Mouse (Mus musculus): ENCODE results near the gene Sec61b. TPM values are rescaled to one million over a fixed set of nuclear protein-coding genes. Genes with fewer than 3 reads are reported as not detected.

The Sec61b gene
- polyA plus RNA-seq, 1 experiment, result 174 TPM

DNA sequence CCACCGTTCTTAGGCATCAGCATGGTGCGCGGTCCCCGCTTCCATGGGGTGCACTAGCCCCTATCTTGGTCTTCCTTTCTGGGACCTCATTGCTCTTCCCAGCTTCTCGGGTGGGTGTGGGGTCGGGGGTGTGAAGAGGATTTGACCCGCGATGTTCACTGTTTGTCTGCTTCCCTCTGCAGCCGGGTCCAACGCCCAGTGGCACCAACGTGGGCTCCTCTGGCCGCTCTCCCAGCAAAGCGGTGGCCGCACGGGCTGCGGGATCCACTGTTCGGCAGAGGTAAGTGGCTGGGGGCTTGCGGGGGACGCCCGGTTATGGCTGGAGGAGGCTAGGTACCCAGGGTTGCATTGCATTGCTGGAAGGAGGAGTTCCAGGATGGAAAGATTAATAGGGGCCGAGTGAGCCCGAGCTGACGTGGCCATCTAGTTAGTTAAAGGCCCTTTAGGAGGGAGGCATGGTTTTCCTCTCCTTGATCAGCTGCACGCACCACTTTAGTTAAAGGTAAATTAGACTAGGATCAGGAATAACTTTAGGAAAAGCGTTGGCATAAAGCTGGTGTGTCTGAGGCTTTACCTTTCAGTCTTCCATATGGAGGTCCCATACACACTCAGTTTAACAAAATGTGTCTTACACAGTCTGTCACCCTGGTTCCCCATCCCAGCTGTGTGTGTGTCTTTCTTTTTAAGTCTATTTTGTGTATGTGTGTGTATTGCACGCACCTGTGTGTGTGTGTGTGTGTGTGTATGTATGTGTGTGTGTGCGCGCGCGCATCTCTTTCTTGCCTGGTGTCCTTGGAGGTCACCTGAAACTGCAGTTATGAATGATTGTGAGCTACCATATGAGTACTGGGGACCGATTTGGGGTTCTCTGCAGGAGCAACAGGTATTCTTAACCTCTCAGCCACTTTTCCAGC, 529 bp downstream of the Sec61b start:
- WGBS, result 13% methylated on average over 31 of the region's 31 CpGs

DNA sequence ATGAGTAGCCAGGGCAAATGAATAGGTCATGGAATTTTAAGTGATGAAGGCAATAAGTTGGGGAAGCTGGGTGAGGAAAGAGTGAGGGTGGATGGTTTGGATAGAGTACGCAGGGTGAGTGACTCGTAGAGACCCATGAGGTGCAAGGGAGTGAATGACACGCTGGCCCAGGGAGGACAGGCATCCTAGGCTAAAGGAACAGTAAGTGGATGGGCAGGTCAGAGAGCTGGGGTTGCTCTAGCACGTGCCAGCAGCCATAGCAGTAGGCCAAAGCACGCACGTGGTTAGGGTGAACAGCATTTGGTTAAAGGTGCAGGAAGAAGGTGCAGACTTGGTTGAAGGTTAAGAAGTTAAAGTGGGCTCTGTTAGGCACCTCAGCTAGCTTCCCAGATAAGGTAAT, 3.1 kb downstream of the Sec61b start:
- TF ChIP-seq POLR2A (IDR thresholded peaks at IDR 0.05; ENCODE audit: borderline replicate concordance, extremely low read depth, low read depth, low read length), result no peak
- TF ChIP-seq CTCF (IDR thresholded peaks at IDR 0.05; ENCODE audit: insufficient read depth, low read length), result no peak
- H3K4me1 ChIP-seq (ENCODE audit: control insufficient read depth, insufficient read depth, low read length), result peaks cover 6% of the 10 kb centered on the region
- WGBS, result 88% methylated on average over 6 of the region's 6 CpGs
- DNase-seq, result no peak
- no peak overlapping the region for H3K4me3 ChIP-seq (replicated peaks; ENCODE audit: extremely low read depth, low read depth, low read length)

More for the DNA sequence above, 529 bp downstream of the Sec61b start:
- TF ChIP-seq POLR2A (IDR thresholded peaks at IDR 0.05; ENCODE audit: borderline replicate concordance, extremely low read depth, low read depth, low read length) (no peak), CTCF (IDR thresholded peaks at IDR 0.05; ENCODE audit: insufficient read depth, low read length) (no peak)
- H3K4me1 ChIP-seq (ENCODE audit: control insufficient read depth, insufficient read depth, low read length), result peaks cover 6% of the 10 kb centered on the region
- H3K4me3 ChIP-seq (replicated peaks; ENCODE audit: extremely low read depth, low read depth, low read length), result peak overlapping the region; percentile 72
- no peak for DNase-seq

DNA sequence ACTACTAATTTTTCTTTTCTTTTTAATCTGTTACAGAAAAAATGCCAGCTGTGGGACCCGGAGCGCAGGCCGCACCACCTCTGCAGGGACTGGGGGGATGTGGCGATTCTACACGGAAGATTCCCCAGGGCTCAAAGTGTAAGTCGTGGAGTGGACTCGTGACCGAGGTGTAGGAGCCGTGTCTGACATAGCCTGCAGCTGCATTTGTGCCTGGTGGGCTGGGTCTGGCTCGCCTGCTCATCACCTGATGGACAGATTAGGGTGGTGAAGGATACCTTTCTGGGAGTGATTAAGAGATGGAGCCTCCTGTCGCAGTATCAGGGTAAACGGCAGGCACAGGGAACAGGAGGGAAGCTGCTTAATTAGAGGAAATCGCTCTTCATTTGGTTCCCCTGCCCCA, 5.6 kb downstream of the Sec61b start:
- TF ChIP-seq CTCF (IDR thresholded peaks at IDR 0.05; ENCODE audit: insufficient read depth, low read length) (no peak), POLR2A (IDR thresholded peaks at IDR 0.05; ENCODE audit: borderline replicate concordance, extremely low read depth, low read depth, low read length) (no peak)
- H3K4me3 ChIP-seq (replicated peaks; ENCODE audit: extremely low read depth, low read depth, low read length), result no peak overlapping the region

DNA sequence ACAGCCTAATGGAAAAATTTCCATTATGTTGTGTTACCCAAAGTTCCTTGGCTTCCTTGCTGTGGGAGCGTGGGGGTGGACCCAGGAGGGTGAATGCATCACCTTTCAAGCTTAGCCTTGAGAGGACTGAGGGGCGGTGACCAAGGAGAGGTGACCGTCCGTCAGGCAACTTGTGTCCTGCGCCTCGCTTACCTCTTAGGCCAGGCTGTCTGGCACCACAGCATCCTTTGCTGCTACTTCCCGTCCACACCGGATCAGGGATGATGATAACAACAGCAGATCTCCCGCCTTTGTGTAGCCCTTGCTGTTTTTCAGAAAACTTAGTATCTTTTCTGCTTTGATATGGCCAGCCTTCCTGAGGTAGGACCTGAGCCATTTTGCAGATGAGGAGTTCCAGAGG, 6.1 kb downstream of the Sec61b start:
- Histone ChIP-seq H3K4me1 (ENCODE audit: control insufficient read depth, insufficient read depth, low read length) (no peaks in the 10 kb centered on the region), H3K4me3 (replicated peaks; ENCODE audit: extremely low read depth, low read depth, low read length) (no peak overlapping the region)
- TF ChIP-seq POLR2A (IDR thresholded peaks at IDR 0.05; ENCODE audit: borderline replicate concordance, extremely low read depth, low read depth, low read length), result no peak
- no peak for TF ChIP-seq CTCF (IDR thresholded peaks at IDR 0.05; ENCODE audit: insufficient read depth, low read length)
- no peak for DNase-seq
- 96% methylated on average over 9 of the region's 9 CpGs for WGBS

More for the DNA sequence above, 5.6 kb downstream of the Sec61b start:
- 94% methylated on average over 13 of the region's 13 CpGs for WGBS
- DNase-seq, result no peak
- H3K4me1 ChIP-seq (ENCODE audit: control insufficient read depth, insufficient read depth, low read length), result peaks cover 3% of the 10 kb centered on the region

DNA sequence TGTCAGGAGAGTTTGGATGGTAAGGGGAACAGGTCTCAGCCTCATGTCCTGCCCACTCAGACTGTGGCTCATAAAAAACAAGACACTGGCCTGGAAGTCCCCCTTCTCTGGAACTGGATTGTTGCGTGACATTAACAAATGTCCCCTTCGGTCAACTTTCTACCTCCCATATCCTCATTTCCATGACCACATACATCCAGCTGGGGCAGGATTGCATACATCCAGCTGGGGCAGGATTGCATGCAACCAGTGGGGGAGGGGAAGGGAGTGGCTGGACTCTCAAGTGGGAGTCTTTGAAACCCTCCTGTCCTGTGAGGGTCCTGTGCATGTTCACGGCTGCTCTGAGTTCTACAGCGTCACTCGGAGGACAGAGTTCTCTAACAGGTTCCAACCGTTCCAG, 16.8 kb downstream of the Sec61b start:
- DNase-seq, result no peak
- H3K4me1 ChIP-seq (ENCODE audit: control insufficient read depth, insufficient read depth, low read length), result no peaks in the 10 kb centered on the region
- TF ChIP-seq POLR2A (IDR thresholded peaks at IDR 0.05; ENCODE audit: borderline replicate concordance, extremely low read depth, low read depth, low read length), result no peak
- no peak for TF ChIP-seq CTCF (IDR thresholded peaks at IDR 0.05; ENCODE audit: insufficient read depth, low read length)
- 74% methylated on average over 6 of the region's 6 CpGs for WGBS
- no peak overlapping the region for H3K4me3 ChIP-seq (replicated peaks; ENCODE audit: extremely low read depth, low read depth, low read length)

DNA sequence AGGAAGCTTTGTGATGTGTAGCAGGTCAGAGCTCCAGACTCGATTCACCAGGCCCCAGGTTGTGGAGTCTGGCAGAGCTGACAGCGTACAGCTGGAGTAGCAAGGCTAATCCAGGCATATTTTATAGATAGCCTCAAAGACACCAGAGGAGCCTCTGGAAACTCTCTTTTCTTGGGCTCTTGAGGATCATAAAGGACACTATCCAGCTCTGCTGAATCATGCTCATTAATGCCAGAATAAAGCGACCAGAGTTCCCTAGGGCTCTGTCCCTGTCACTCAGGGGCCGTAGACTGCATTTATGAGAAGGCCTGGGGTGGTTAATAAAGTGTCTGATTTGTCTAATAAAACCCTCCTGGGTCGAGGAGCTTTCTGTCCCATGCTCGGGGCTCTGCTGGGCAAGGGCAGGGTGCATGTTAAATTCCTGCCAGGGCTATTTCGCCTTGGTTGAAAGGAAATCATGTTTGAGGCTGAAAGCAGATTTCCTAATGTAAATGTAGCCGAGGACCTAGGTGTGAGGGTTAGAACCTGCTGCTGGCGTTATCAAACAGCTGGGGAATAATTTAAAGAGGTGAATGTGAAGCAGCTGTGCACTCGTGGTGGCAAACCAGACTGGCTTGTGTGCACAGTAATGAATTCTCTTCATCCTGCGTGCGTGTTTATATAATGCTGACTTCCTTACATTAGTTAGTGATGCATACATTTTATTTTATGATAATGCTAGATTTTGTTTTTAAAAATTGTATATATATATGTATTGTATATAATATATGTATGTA, 18.0 kb downstream of the Sec61b start:
- 66% methylated on average over 12 of the region's 12 CpGs for WGBS
- TF ChIP-seq CTCF (IDR thresholded peaks at IDR 0.05; ENCODE audit: insufficient read depth, low read length), result no peak
- no peak for TF ChIP-seq POLR2A (IDR thresholded peaks at IDR 0.05; ENCODE audit: borderline replicate concordance, extremely low read depth, low read depth, low read length)
- no peaks in the 10 kb centered on the region for H3K4me1 ChIP-seq (ENCODE audit: control insufficient read depth, insufficient read depth, low read length)
- no peak overlapping the region for H3K4me3 ChIP-seq (replicated peaks; ENCODE audit: extremely low read depth, low read depth, low read length)
- DNase-seq, result no peak

DNA sequence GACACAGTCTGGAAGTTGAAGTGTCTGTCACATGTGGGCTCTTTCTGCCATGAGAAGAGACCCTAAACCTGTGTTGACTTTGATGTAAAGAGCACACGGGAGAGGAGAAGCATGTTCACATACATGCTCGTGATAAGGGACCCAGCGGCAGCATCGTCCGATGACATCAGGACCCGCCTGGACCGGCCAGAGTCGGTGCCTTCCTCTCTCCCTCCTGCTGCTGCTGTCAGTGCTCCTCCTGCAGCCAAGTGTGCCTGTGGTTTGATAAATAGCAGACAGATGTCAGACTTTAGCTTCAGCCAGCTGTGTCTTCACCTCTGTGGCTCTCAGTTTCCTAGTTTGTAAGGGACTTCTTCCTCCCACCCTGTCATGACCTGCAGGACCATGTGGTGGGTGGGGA, 19.0 kb downstream of the Sec61b start:
- DNase-seq, result no peak
- WGBS, result 70% methylated on average over 8 of the region's 8 CpGs
- H3K4me1 ChIP-seq (ENCODE audit: control insufficient read depth, insufficient read depth, low read length), result no peaks in the 10 kb centered on the region
- TF ChIP-seq CTCF (IDR thresholded peaks at IDR 0.05; ENCODE audit: insufficient read depth, low read length) (no peak), POLR2A (IDR thresholded peaks at IDR 0.05; ENCODE audit: borderline replicate concordance, extremely low read depth, low read depth, low read length) (no peak)
- H3K4me3 ChIP-seq (replicated peaks; ENCODE audit: extremely low read depth, low read depth, low read length), result no peak overlapping the region

DNA sequence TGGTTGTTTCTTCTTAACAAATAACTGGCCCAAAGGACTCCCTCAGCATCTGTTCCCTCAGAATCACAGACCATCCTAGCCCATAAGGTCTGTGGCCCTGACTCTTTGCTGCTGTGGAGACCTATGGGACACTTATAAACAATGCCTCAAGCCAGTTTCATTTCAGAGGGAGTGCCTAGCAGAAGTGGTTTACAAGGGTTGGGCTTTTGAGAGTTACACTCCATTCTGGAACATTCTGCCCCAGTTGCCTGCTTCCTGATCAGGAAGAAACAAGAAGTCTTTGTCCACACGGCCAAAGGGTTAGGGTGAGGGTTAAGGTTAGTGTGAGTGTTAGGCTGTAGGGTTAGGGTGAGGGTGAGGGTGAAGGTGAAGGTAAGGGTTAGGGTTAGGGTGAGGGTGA, 19.7 kb downstream of the Sec61b start:
- TF ChIP-seq POLR2A (IDR thresholded peaks at IDR 0.05; ENCODE audit: borderline replicate concordance, extremely low read depth, low read depth, low read length) (no peak), CTCF (IDR thresholded peaks at IDR 0.05; ENCODE audit: insufficient read depth, low read length) (no peak)
- peak; percentile 7 for DNase-seq
- no peaks in the 10 kb centered on the region for H3K4me1 ChIP-seq (ENCODE audit: control insufficient read depth, insufficient read depth, low read length)
- H3K4me3 ChIP-seq (replicated peaks; ENCODE audit: extremely low read depth, low read depth, low read length), result no peak overlapping the region
- 35% methylated on average over 1 of the region's 1 CpGs for WGBS

DNA sequence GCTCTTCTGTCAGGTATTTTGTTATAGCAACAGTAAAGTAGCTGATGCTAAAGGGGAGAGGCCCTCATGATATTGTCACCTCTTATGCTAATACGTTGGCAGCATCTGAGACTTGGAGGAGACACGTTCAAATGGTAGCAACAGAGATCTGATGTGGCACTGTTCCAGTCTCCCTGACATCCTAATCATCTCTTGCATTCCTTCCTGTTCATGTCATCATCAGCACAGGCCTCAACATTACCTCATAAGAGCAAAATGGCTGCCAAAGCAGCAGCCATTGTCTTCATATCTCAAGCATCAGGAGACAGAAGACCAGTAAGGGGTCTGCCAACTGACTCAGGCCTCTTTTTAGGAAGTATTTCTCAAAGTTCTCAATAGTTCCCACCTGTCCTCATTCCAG, 20.2 kb downstream of the Sec61b start:
- DNase-seq, result no peak
- 50% methylated on average over 2 of the region's 2 CpGs for WGBS
- no peak overlapping the region for H3K4me3 ChIP-seq (replicated peaks; ENCODE audit: extremely low read depth, low read depth, low read length)
- no peaks in the 10 kb centered on the region for H3K4me1 ChIP-seq (ENCODE audit: control insufficient read depth, insufficient read depth, low read length)
- TF ChIP-seq POLR2A (IDR thresholded peaks at IDR 0.05; ENCODE audit: borderline replicate concordance, extremely low read depth, low read depth, low read length), result no peak
- TF ChIP-seq CTCF (IDR thresholded peaks at IDR 0.05; ENCODE audit: insufficient read depth, low read length), result no peak

All from lung, adult 2 months (tissue).